Mouse (Mus musculus) kidney, adult 2 months (tissue): Measurements from ENCODE around the gene Cnot2. TPM values are rescaled to one million over a fixed set of nuclear protein-coding genes. Genes with fewer than 3 reads are reported as not detected.
"Not testable (repeated sequence)": the region's sequence is repeated elsewhere in the genome, so short reads cannot be mapped to it uniquely, and the experiment has no call there.

Experiments
- DNase-seq: peaks from one replicate; pipeline ENCODE4 v3.0.0; 2021
- H3K27ac ChIP-seq: fragments of 200-500 bp; 2 replicates; pipeline ENCODE4 v1.5.1; 2012; ENCODE audit warnings: low read depth, low read length, control low read depth, inconsistent platforms; ENCODE audit not compliant: insufficient read depth
- H3K27me3 ChIP-seq: fragments of 200-500 bp; replicated peaks from 2 replicates; pipeline ENCODE4 v1.6.1; 2012; ENCODE audit warnings: mild to moderate bottlenecking, moderate library complexity, low read length, inconsistent platforms; ENCODE audit not compliant: control insufficient read depth, insufficient read depth
- H3K36me3 ChIP-seq: fragments of 200-500 bp; 2 replicates; pipeline ENCODE4 v1.6.1; 2012; ENCODE audit warnings: mild to moderate bottlenecking, moderate library complexity, low read length, inconsistent platforms; ENCODE audit not compliant: control insufficient read depth, insufficient read depth
- H3K4me1 ChIP-seq: fragments of 200-500 bp; 2 replicates; pipeline ENCODE4 v1.6.1; 2011; ENCODE audit warnings: low read length; ENCODE audit not compliant: control insufficient read depth, insufficient read depth
- H3K4me3 ChIP-seq: fragments of 200-500 bp; 2 replicates; pipeline ENCODE4 v1.5.1; 2011; ENCODE audit warnings: mild to moderate bottlenecking, low read depth, low read length, control low read depth; ENCODE audit not compliant: insufficient read depth
- CTCF ChIP-seq: fragments of 200-500 bp; conservative IDR thresholded peaks from 2 replicates; pipeline ENCODE4 v1.5.1; 2011; ENCODE audit warnings: low read depth, mild to moderate bottlenecking, control low read depth, low read length, moderate library complexity, mixed read lengths; ENCODE audit not compliant: insufficient read depth, insufficient read length
- POLR2A ChIP-seq: fragments of 200-500 bp; IDR thresholded peaks from one replicate; pipeline ENCODE4 v1.6.1; 2011; ENCODE audit warnings: low read depth, low read length, control low read depth
- WGBS: fragments of 180-500 bp; shearing (Covaris S2); methylation state at CpG from one replicate; pipeline ENCODE4 v1.1.7; 2018; 5-methylcytosine and 5-hydroxymethylcytosine counted together
- polyA plus RNA-seq: library from polyadenylated mRNA; depleted of rRNA; stranded (reverse); fragments of >200 nt; gene quantifications from 2 replicates; pipeline ENCODE4 v1.2.3, GENCODE M21; 2012; rRNA removed

The Cnot2 gene
- 29.6 and 32.5 TPM in 2 replicates for polyA plus RNA-seq

GRCm38 (mm10) chr10:116581369-116581718, at the start of gene Cnot2:
Gene Cnot2, minus strand, starts transcription at chr10:116581511.
- peak; percentile 95 for DNase-seq
- H3K36me3 ChIP-seq: no peaks in the 10 kb centered on the region; the same call in 1 of the 2 replicates
- H3K27ac ChIP-seq: peak within 1 kb of the TSS; percentile 87
- peak within 1 kb of the TSS; percentile 88 for H3K4me3 ChIP-seq
- WGBS: under 1% methylated on average over 47 of the region's 47 CpGs
- no peaks in the 10 kb centered on the region for H3K27me3 ChIP-seq
- no peak for TF ChIP-seq CTCF
- peak; percentile 23 for TF ChIP-seq POLR2A
- H3K4me1 ChIP-seq: peaks cover 3% of the 10 kb centered on the region; the same call in 1 of the 2 replicates

- Histone ChIP-seq H3K27me3 (no peaks in the 10 kb centered on the region), H3K27ac (no peak overlapping the region), H3K4me1 (no peaks in the 10 kb centered on the region), H3K4me3 (no peak overlapping the region), H3K36me3 (no peaks in the 10 kb centered on the region)
- TF ChIP-seq POLR2A (no peak), CTCF (no peak)
- no peak for DNase-seq
- 80% methylated on average over 5 of the region's 5 CpGs for WGBS
Measured at GRCm38 (mm10) chr10:116628926-116629325, 47.6 kb upstream of the Cnot2 start.

- no peak for DNase-seq
- H3K4me1 ChIP-seq: no peaks in the 10 kb centered on the region
- TF ChIP-seq POLR2A: no peak
- TF ChIP-seq CTCF: no peak
- H3K4me3 ChIP-seq: no peak overlapping the region
- no peaks in the 10 kb centered on the region for H3K27me3 ChIP-seq
- no peak overlapping the region for H3K27ac ChIP-seq
- 92% methylated on average over 1 of the region's 1 CpGs for WGBS
- H3K36me3 ChIP-seq: no peaks in the 10 kb centered on the region
Measured at GRCm38 (mm10) chr10:116626009-116626408, 44.7 kb upstream of the Cnot2 start.

DNA sequence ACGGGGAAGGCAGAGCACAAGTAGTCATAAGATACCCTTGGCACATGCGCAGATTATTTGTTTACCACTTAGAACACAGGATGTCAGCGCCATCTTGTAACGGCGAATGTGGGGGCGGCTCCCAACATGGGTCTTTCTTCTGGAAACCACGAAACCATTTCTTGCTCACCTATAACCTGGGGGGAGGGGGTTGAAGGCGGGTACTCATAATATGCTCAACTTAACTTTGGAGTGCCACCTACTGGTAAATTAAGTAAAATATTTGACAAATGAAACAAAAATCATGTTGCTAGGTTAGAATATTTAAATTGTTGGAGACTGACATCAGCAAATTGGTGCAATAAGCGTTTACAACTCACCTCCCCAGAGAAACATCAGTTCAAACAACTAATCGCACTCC, 31.9 kb upstream of the Cnot2 start:
- H3K4me1 ChIP-seq, H3K36me3 ChIP-seq, H3K4me3 ChIP-seq, H3K27me3 ChIP-seq, H3K27ac ChIP-seq, DNase-seq: not testable (repeated sequence)
- 93% methylated on average over 9 of the region's 10 CpGs for WGBS

DNA sequence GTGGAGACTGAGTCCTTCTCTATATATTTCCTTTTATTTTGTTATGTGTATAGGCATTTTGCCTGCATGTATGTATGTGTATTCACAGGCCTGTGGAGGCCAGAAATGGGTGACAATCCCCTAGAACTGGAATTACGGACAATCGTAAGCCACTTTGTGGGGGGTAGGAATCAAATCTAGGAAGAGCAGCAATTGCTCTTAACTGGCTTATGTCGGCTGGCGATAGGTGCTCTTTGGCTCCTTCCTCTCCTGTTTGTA, 23.5 kb upstream of the Cnot2 start:
- H3K36me3 ChIP-seq: no peaks in the 10 kb centered on the region
- no peak for DNase-seq
- no peaks in the 10 kb centered on the region for H3K27me3 ChIP-seq
- no peak for TF ChIP-seq CTCF
- TF ChIP-seq POLR2A: no peak
- H3K27ac ChIP-seq: no peak overlapping the region
- no peak overlapping the region for H3K4me3 ChIP-seq
- WGBS: 98% methylated on average over 4 of the region's 4 CpGs
- H3K4me1 ChIP-seq: no peaks in the 10 kb centered on the region

DNA sequence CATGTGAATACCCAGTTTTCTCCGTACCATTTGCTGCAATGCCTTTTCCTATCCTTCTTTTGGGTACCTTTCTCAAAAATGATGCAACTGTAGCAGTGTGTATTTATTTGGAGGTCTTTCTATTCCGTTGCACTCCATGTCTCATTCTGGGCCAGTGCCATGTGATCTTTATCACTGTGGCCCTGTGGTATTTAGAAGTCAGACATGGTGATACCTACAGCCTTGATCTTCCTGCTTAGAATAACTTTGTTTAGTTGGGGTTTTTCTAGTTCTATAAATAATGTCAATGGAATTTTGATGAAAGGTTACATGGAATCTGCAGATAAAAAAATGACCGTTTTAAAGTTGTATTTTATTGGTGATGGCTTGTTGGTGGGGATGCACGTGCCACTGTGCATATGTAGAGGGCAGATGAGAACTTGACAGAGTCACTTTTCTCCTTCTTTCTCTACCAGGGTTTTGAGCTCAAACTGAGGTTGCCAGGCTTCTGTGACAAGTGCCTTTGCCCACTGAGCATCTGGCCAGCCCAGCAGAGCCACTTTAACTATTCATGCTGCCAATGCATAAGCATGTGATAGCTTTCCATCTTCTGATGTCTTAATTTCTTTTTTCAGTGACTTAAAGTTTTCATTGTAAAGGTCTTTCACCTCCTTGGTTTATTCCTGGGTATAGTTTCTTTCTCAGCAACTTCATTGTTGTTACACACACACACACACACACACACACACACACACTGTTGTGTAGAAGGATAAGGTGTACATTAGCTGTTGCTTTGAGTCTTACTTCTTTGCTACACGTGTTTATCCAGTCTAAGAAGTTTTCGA, 23.0 kb upstream of the Cnot2 start:
- Histone ChIP-seq H3K27me3 (no peaks in the 10 kb centered on the region), H3K4me3 (no peak overlapping the region), H3K36me3 (no peaks in the 10 kb centered on the region), H3K27ac (no peak overlapping the region), H3K4me1 (no peaks in the 10 kb centered on the region)
- DNase-seq: no peak
- no peak for TF ChIP-seq CTCF
- no peak for TF ChIP-seq POLR2A
- 79% methylated on average over 6 of the region's 6 CpGs for WGBS

GRCm38 (mm10) chr10:116599056-116599850, 17.9 kb upstream of the Cnot2 start:
- Histone ChIP-seq H3K36me3 (no peaks in the 10 kb centered on the region), H3K4me3 (no peak overlapping the region), H3K27ac (no peak overlapping the region), H3K27me3 (no peaks in the 10 kb centered on the region), H3K4me1 (no peaks in the 10 kb centered on the region)
- no peak for DNase-seq
- 82% methylated on average over 14 of the region's 14 CpGs for WGBS
- no peak for TF ChIP-seq POLR2A
- no peak for TF ChIP-seq CTCF
